Mouse (Mus musculus) G1E (cell line): Measurements from ENCODE around the gene Grin2a. TPM values are rescaled to one million over a fixed set of nuclear protein-coding genes. Genes with fewer than 3 reads are reported as not detected.

ENCODE experiments used
- ATAC-seq: 2 replicates; pipeline ENCODE4 v1.8.0; 2016; ENCODE audit warnings: mild to moderate bottlenecking; ENCODE audit not compliant: insufficient number of reproducible peaks, poor library complexity, low FRiP score, severe bottlenecking; ENCODE audit errors: extremely low read depth
- DNase-seq: peaks from one replicate; pipeline ENCODE4 v3.0.0; 2012; ENCODE audit warnings: low spot score
- H3K27me3 ChIP-seq: 2 replicates; pipeline ENCODE4 v1.6.1; 2012; ENCODE audit warnings: mild to moderate bottlenecking, low read length, inconsistent platforms; ENCODE audit not compliant: insufficient read depth
- H3K36me3 ChIP-seq: replicated peaks from 2 replicates; pipeline ENCODE3; 2012; ENCODE audit warnings: mild to moderate bottlenecking, inconsistent platforms
- H3K4me1 ChIP-seq: 2 replicates; pipeline ENCODE4 v1.6.1; 2012; ENCODE audit warnings: low read depth, low read length, inconsistent platforms, mixed read lengths; ENCODE audit not compliant: insufficient read depth
- H3K4me3 ChIP-seq: 2 replicates; pipeline ENCODE4 v1.5.1; 2012; ENCODE audit warnings: low read depth, mild to moderate bottlenecking, inconsistent platforms, low read length, moderate library complexity, mixed read lengths
- H3K9me3 ChIP-seq: replicated peaks from 2 replicates; pipeline ENCODE4 v1.6.1; 2012; ENCODE audit warnings: inconsistent platforms
- CTCF ChIP-seq: IDR thresholded peaks from 2 replicates; pipeline ENCODE4 v1.5.1; 2012; ENCODE audit warnings: low read depth, low read length, inconsistent platforms, mixed read lengths
- GATA1 ChIP-seq: IDR thresholded peaks from 2 replicates; pipeline ENCODE4 v1.6.1; 2012; ENCODE audit warnings: borderline replicate concordance, low read length, inconsistent platforms, mixed read lengths
- GATA2 ChIP-seq: IDR thresholded peaks from 2 replicates; pipeline ENCODE4 v1.6.1; 2012; ENCODE audit warnings: low read depth, low read length, inconsistent platforms, borderline replicate concordance
- POLR2AphosphoS5 ChIP-seq: IDR thresholded peaks from 2 replicates; pipeline ENCODE4 v1.6.1; 2012; ENCODE audit warnings: low read depth, low read length, inconsistent platforms; ENCODE audit not compliant: insufficient replicate concordance
- TAL1 ChIP-seq: conservative IDR thresholded peaks from 2 replicates; pipeline ENCODE4 v1.6.1; 2012; ENCODE audit warnings: low read depth, low read length, inconsistent platforms, mixed read lengths
- polyA plus RNA-seq: library from polyadenylated mRNA; stranded (reverse); fragments of >175 nt; gene quantifications from 2 replicates; pipeline ENCODE4 v1.2.3, GENCODE M21; 2012
- total RNA-seq, 2 experiments: library from RNA; stranded (forward) in 1 of 2; stranded (reverse) in 1 of 2; fragments of 200-1000 nt in 1 of 2; fragments of >200 nt in 1 of 2; fragmentation: Nextera tagmentation in 1 of 2; gene quantifications; 2 replicates each; pipeline ENCODE4 v1.2.3; 2014 to 2017

Grin2a gene
- total and polyA plus RNA-seq, 3 experiments: 0.16 TPM; not detected in 2

GRCm38 (mm10) chr16:9754061-9754460 is 241.3 kb downstream of the Grin2a start:
- no peak for ATAC-seq
- Histone ChIP-seq H3K4me1 (no peaks in the 10 kb centered on the region), H3K27me3 (no peaks in the 10 kb centered on the region), H3K4me3 (no peak overlapping the region), H3K9me3 (no peaks in the 10 kb centered on the region), H3K36me3 (no peaks in the 10 kb centered on the region)
- no peak for DNase-seq
- TF ChIP-seq TAL1 (no peak), GATA1 (no peak), CTCF (no peak)

GRCm38 (mm10) chr16:9753045-9753444 is 242.3 kb downstream of the Grin2a start:
- TF ChIP-seq TAL1 (no peak), CTCF (no peak), GATA2 (no peak), GATA1 (no peak), POLR2AphosphoS5 (no peak)

GRCm38 (mm10) chr16:9752600-9752999 is 242.8 kb downstream of the Grin2a start:
- Histone ChIP-seq H3K36me3 (no peaks in the 10 kb centered on the region), H3K4me3 (no peak overlapping the region), H3K4me1 (no peaks in the 10 kb centered on the region), H3K27me3 (no peaks in the 10 kb centered on the region), H3K9me3 (no peaks in the 10 kb centered on the region)
- ATAC-seq: no peak
- TF ChIP-seq POLR2AphosphoS5 (no peak), CTCF (no peak), GATA1 (no peak), TAL1 (no peak), GATA2 (no peak)
- no peak for DNase-seq

More at GRCm38 (mm10) chr16:9753045-9753444, 242.3 kb downstream of the Grin2a start:
- Histone ChIP-seq H3K4me3 (no peak overlapping the region), H3K36me3 (no peaks in the 10 kb centered on the region), H3K4me1 (no peaks in the 10 kb centered on the region), H3K27me3 (no peaks in the 10 kb centered on the region), H3K9me3 (no peaks in the 10 kb centered on the region)
- DNase-seq (no peak), ATAC-seq (no peak)

- DNase-seq (no peak), ATAC-seq (no peak)
- no peaks in the 10 kb centered on the region for H3K4me1 ChIP-seq
- no peak overlapping the region for H3K4me3 ChIP-seq
- H3K27me3 ChIP-seq: no peaks in the 10 kb centered on the region
- H3K36me3 ChIP-seq: no peaks in the 10 kb centered on the region
- H3K9me3 ChIP-seq: no peaks in the 10 kb centered on the region
- TF ChIP-seq GATA1 (no peak), CTCF (no peak), TAL1 (no peak), POLR2AphosphoS5 (no peak), GATA2 (no peak)
Observed at GRCm38 (mm10) chr16:9751045-9751569, 244.3 kb downstream of the Grin2a start.

GRCm38 (mm10) chr16:9749661-9750060 is 245.7 kb downstream of the Grin2a start:
- Histone ChIP-seq H3K27me3 (no peaks in the 10 kb centered on the region), H3K4me3 (no peak overlapping the region), H3K9me3 (no peaks in the 10 kb centered on the region), H3K36me3 (no peaks in the 10 kb centered on the region), H3K4me1 (no peaks in the 10 kb centered on the region)
- TF ChIP-seq CTCF (no peak), POLR2AphosphoS5 (no peak), TAL1 (no peak), GATA1 (no peak), GATA2 (no peak)
- ATAC-seq (no peak), DNase-seq (no peak)

GRCm38 (mm10) chr16:9742443-9742842 is 252.9 kb downstream of the Grin2a start:
- no peak for DNase-seq
- no peaks in the 10 kb centered on the region for H3K36me3 ChIP-seq
- peaks cover 6% of the 10 kb centered on the region; the same call in 1 of the 2 replicates for H3K9me3 ChIP-seq
- ATAC-seq: no peak
- H3K4me3 ChIP-seq: no peak overlapping the region
- no peaks in the 10 kb centered on the region for H3K27me3 ChIP-seq
- TF ChIP-seq TAL1: no peak
- no peak for TF ChIP-seq GATA2
- TF ChIP-seq GATA1: no peak
- no peak for TF ChIP-seq POLR2AphosphoS5
- no peak for TF ChIP-seq CTCF
- H3K4me1 ChIP-seq: no peaks in the 10 kb centered on the region; the same call in 1 of the 2 replicates

- H3K27me3 ChIP-seq: no peaks in the 10 kb centered on the region
- TF ChIP-seq TAL1: no peak
- no peak for TF ChIP-seq GATA2
- TF ChIP-seq GATA1: no peak
- TF ChIP-seq POLR2AphosphoS5: no peak
- no peak for TF ChIP-seq CTCF
- no peaks in the 10 kb centered on the region; the same call in 1 of the 2 replicates for H3K4me1 ChIP-seq
- ATAC-seq (no peak), DNase-seq (no peak)
- peaks cover 6% of the 10 kb centered on the region; the same call in 1 of the 2 replicates for H3K9me3 ChIP-seq
- no peaks in the 10 kb centered on the region for H3K36me3 ChIP-seq
- no peak overlapping the region for H3K4me3 ChIP-seq
Observed at GRCm38 (mm10) chr16:9738679-9739078, 256.7 kb downstream of the Grin2a start.
